Mouse (Mus musculus): ENCODE data around the gene Phactr1. TPM values are rescaled to one million over a fixed set of nuclear protein-coding genes. Genes with fewer than 3 reads are reported as not detected.

Gene Phactr1
- total and polyA plus RNA-seq, 2 experiments: 0.16 to 0.28 TPM

- DNase-seq (ENCODE audit: extremely low read depth, low read depth, low spot score): no peak
- no peak overlapping the region for H3K27ac ChIP-seq (replicated peaks; ENCODE audit: insufficient read depth, low read depth, low read length)
- 78% methylated on average over 3 of the region's 3 CpGs for WGBS
These were observed 222.4 kb downstream of the Phactr1 start for GRCm38 (mm10) chr13:42902859-42903258.

DNA sequence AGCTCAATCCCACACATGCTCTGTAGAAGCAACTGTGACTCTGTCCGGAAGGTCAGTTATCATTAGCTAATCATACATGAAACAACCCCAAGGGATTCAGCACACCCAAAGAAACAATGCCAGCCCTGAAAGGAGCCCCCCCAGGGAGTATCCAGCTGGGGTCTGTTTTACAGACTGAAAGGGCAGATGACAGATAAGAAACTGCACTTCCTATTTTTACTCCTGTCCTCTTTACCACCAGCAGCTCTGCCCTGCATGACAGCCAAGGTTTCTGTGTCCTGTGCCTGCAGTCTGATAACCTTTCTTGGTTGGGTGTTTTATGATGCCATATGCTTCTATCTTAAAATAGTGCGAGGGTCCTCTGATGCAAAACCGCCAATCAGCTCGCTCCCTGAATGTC lies 225.4 kb downstream of the Phactr1 start:
- Histone ChIP-seq H3K4me1 (ENCODE audit: control insufficient read depth, insufficient read depth, low read length) (no peaks in the 10 kb centered on the region), H3K9ac (ENCODE audit: low read depth, low read length) (no peak overlapping the region), H3K4me3 (ENCODE audit: insufficient read depth, low read depth, low read length) (no peak overlapping the region), H3K27me3 (ENCODE audit: control insufficient read depth, insufficient read depth, low read length) (no peaks in the 10 kb centered on the region), H3K27ac (replicated peaks; ENCODE audit: insufficient read depth, low read depth, low read length) (no peak overlapping the region), H3K79me2 (ENCODE audit: control insufficient read depth, insufficient read depth, low read length) (no peaks in the 10 kb centered on the region), H3K36me3 (ENCODE audit: control insufficient read depth, insufficient read depth, low read length) (no peaks in the 10 kb centered on the region)
- TF ChIP-seq CTCF (IDR thresholded peaks at IDR 0.05; ENCODE audit: low read depth, low read length): no peak
- TF ChIP-seq POLR2A (IDR thresholded peaks at IDR 0.05; ENCODE audit: extremely low read depth, insufficient read depth, low read length): no peak
- WGBS: 79% methylated on average over 4 of the region's 4 CpGs
- no peak for DNase-seq (ENCODE audit: extremely low read depth, low read depth, low spot score)

More at GRCm38 (mm10) chr13:42902859-42903258, 222.4 kb downstream of the Phactr1 start:
- no peak overlapping the region for H3K9ac ChIP-seq (ENCODE audit: low read depth, low read length)
- no peaks in the 10 kb centered on the region for H3K36me3 ChIP-seq (ENCODE audit: control insufficient read depth, insufficient read depth, low read length)
- no peak overlapping the region for H3K4me3 ChIP-seq (ENCODE audit: insufficient read depth, low read depth, low read length)
- H3K27me3 ChIP-seq (ENCODE audit: control insufficient read depth, insufficient read depth, low read length): no peaks in the 10 kb centered on the region
- H3K4me1 ChIP-seq (ENCODE audit: control insufficient read depth, insufficient read depth, low read length): no peaks in the 10 kb centered on the region
- TF ChIP-seq POLR2A (IDR thresholded peaks at IDR 0.05; ENCODE audit: extremely low read depth, insufficient read depth, low read length): no peak
- TF ChIP-seq CTCF (IDR thresholded peaks at IDR 0.05; ENCODE audit: low read depth, low read length): no peak
- H3K79me2 ChIP-seq (ENCODE audit: control insufficient read depth, insufficient read depth, low read length): no peaks in the 10 kb centered on the region

GRCm38 (mm10) chr13:42906990-42907389 lies 226.6 kb downstream of the Phactr1 start:
- WGBS: 86% methylated on average over 12 of the region's 12 CpGs
- no peaks in the 10 kb centered on the region for H3K36me3 ChIP-seq (ENCODE audit: control insufficient read depth, insufficient read depth, low read length)
- no peak overlapping the region for H3K9ac ChIP-seq (ENCODE audit: low read depth, low read length)
- no peak for TF ChIP-seq CTCF (IDR thresholded peaks at IDR 0.05; ENCODE audit: low read depth, low read length)
- TF ChIP-seq POLR2A (IDR thresholded peaks at IDR 0.05; ENCODE audit: extremely low read depth, insufficient read depth, low read length): no peak
- no peak overlapping the region for H3K4me3 ChIP-seq (ENCODE audit: insufficient read depth, low read depth, low read length)
- H3K27me3 ChIP-seq (ENCODE audit: control insufficient read depth, insufficient read depth, low read length): 0 out of 2 replicates have a peak, but pooled peaks cover 3% of the 10 kb centered on the region
- H3K4me1 ChIP-seq (ENCODE audit: control insufficient read depth, insufficient read depth, low read length): no peaks in the 10 kb centered on the region
- H3K79me2 ChIP-seq (ENCODE audit: control insufficient read depth, insufficient read depth, low read length): no peaks in the 10 kb centered on the region
- no peak for DNase-seq (ENCODE audit: extremely low read depth, low read depth, low spot score)
- H3K27ac ChIP-seq (replicated peaks; ENCODE audit: insufficient read depth, low read depth, low read length): no peak overlapping the region

GRCm38 (mm10) chr13:42915081-42915480 lies 234.7 kb downstream of the Phactr1 start:
- Histone ChIP-seq H3K4me1 (ENCODE audit: control insufficient read depth, insufficient read depth, low read length) (no peaks in the 10 kb centered on the region), H3K9ac (ENCODE audit: low read depth, low read length) (no peak overlapping the region), H3K27ac (replicated peaks; ENCODE audit: insufficient read depth, low read depth, low read length) (no peak overlapping the region), H3K36me3 (ENCODE audit: control insufficient read depth, insufficient read depth, low read length) (no peaks in the 10 kb centered on the region), H3K27me3 (ENCODE audit: control insufficient read depth, insufficient read depth, low read length) (peaks cover 12% of the 10 kb centered on the region; the same call in 1 of the 2 replicates), H3K4me3 (ENCODE audit: insufficient read depth, low read depth, low read length) (no peak overlapping the region), H3K79me2 (ENCODE audit: control insufficient read depth, insufficient read depth, low read length) (no peaks in the 10 kb centered on the region)
- 54% methylated on average over 4 of the region's 4 CpGs for WGBS
- DNase-seq (ENCODE audit: extremely low read depth, low read depth, low spot score): no peak
- TF ChIP-seq POLR2A (IDR thresholded peaks at IDR 0.05; ENCODE audit: extremely low read depth, insufficient read depth, low read length) (no peak), CTCF (IDR thresholded peaks at IDR 0.05; ENCODE audit: low read depth, low read length) (no peak)

- TF ChIP-seq POLR2A (IDR thresholded peaks at IDR 0.05; ENCODE audit: extremely low read depth, insufficient read depth, low read length): no peak
- no peak for TF ChIP-seq CTCF (IDR thresholded peaks at IDR 0.05; ENCODE audit: low read depth, low read length)
- H3K36me3 ChIP-seq (ENCODE audit: control insufficient read depth, insufficient read depth, low read length): no peaks in the 10 kb centered on the region
- DNase-seq (ENCODE audit: extremely low read depth, low read depth, low spot score): no peak
- H3K4me3 ChIP-seq (ENCODE audit: insufficient read depth, low read depth, low read length): no peak overlapping the region; the same call in 1 of the 2 replicates
- H3K27me3 ChIP-seq (ENCODE audit: control insufficient read depth, insufficient read depth, low read length): peaks cover 12% of the 10 kb centered on the region; the same call in 1 of the 2 replicates
- no peaks in the 10 kb centered on the region for H3K4me1 ChIP-seq (ENCODE audit: control insufficient read depth, insufficient read depth, low read length)
- H3K27ac ChIP-seq (replicated peaks; ENCODE audit: insufficient read depth, low read depth, low read length): no peak overlapping the region
- 34% methylated on average over 6 of the region's 6 CpGs for WGBS
- no peak overlapping the region for H3K9ac ChIP-seq (ENCODE audit: low read depth, low read length)
- no peaks in the 10 kb centered on the region for H3K79me2 ChIP-seq (ENCODE audit: control insufficient read depth, insufficient read depth, low read length)
These were observed 235.4 kb downstream of the Phactr1 start for GRCm38 (mm10) chr13:42915851-42916193.

DNA sequence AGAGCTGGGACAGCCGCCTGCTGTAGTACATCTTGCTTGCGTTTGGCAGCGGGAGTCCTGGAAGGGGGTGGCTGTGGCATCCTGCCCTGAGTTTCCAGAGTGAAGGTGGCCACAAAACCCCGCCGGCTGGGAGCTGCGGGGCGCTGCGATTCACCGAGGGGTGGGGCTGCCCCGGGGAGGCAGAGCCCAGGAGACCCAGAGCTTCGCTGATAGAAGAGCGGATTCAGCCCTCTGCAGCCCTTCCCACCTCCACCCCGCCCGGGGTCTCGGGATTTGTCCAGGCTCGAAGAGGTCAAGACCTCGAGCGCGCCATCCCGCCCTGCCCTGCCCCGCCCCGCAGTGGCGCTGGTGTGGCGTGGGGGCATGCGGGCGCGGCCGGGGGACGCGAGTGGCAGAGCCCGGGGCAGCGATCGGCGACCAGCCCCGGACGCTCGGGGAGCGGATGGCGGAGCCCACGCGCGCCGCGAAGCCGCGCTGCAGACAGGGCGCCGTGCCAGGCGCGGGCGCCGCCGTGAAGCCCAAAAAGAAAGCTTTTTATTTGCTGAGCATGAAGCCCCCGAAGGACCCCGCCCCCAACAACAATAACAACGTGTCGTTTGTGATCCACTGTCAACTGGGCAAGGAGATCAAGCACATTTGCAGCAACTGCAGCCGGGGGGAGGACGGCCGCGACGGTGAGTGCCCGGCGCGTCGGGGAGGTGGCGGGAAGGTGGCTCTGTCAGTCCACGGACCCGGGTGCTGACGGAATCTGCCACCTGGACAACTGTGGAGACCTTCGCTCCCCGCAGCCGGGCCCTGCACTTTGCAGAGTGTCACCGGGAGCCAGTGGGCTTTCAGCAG lies 236.0 kb downstream of the Phactr1 start:
- Histone ChIP-seq H3K4me1 (ENCODE audit: control insufficient read depth, insufficient read depth, low read length) (no peaks in the 10 kb centered on the region), H3K27me3 (ENCODE audit: control insufficient read depth, insufficient read depth, low read length) (peaks cover 12% of the 10 kb centered on the region; the same call in 1 of the 2 replicates), H3K27ac (replicated peaks; ENCODE audit: insufficient read depth, low read depth, low read length) (no peak overlapping the region), H3K9ac (ENCODE audit: low read depth, low read length) (peak overlapping the region; percentile 34; the same call in 1 of the 2 replicates), H3K36me3 (ENCODE audit: control insufficient read depth, insufficient read depth, low read length) (no peaks in the 10 kb centered on the region), H3K79me2 (ENCODE audit: control insufficient read depth, insufficient read depth, low read length) (no peaks in the 10 kb centered on the region), H3K4me3 (ENCODE audit: insufficient read depth, low read depth, low read length) (peak overlapping the region; percentile 61; the same call in 1 of the 2 replicates)
- TF ChIP-seq CTCF (IDR thresholded peaks at IDR 0.05; ENCODE audit: low read depth, low read length) (no peak), POLR2A (IDR thresholded peaks at IDR 0.05; ENCODE audit: extremely low read depth, insufficient read depth, low read length) (no peak)
- WGBS: 1% methylated on average over 74 of the region's 74 CpGs
- DNase-seq (ENCODE audit: extremely low read depth, low read depth, low spot score): no peak
